Mouse (Mus musculus) heart, adult 9 months (tissue): ENCODE data around the gene Cldn14.
A peak's percentile ranks its signal among the peaks of the same experiment; 100 is the strongest.

Experiments used
- DNase-seq, 2 experiments: peaks; one replicate each; pipeline ENCODE4 v3.0.0; 2022; ENCODE audit warnings: low spot score in 2 of 2

The Cldn14 gene

DNA sequence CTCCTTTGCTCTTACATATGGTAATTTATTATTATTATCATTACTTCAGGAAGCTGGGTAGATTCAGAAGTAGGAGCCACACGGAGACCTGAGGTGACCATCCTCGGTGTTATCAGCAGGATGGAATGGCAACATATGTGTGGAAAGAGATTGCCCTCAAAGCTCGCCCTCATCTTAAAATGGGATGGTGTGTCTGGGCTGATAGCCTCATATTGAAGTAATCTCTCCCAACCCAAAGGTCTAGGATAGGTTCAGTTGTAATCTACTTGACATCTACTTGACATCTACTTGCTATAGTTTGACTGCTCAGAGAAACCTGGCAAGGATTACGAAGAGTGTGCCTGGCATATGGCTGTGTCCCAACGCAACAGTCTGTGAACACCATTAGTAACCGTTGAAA lies 64.3 kb downstream of the Cldn14 start:
- DNase-seq: no peak

DNA sequence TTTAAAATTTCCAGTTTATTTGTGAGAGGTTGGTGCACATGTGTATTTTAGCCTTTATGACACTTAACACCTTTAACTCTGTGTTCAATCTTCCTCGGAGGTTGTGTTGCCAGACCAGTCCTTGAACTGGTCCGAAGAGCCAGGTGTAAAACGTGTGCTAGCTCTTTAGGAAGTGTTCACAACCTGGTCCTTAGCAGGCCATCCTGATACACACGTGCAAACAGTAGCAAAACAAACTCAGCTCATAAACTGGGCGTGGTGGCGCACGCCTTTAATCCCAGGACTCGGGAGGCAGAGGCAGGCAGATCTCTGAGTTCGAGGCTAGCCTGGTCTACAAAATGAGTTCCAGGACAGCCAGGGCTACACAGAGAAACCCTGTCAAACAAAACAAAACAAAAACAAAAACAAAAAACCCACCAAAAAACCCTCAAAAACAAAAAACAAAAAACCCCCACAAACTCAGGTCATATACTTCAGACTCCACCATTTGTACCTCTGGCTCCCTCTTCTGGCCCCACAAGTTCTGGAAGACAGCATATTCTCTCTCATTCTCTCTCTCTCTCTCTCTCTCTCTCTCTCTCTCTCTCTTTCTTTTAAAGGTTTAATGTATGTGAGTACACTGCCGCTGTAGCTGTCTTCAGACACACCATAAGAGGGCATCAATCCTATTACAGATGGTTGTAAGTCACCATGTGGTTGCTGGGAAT lies 65.7 kb downstream of the Cldn14 start:
- no peak for DNase-seq

DNA sequence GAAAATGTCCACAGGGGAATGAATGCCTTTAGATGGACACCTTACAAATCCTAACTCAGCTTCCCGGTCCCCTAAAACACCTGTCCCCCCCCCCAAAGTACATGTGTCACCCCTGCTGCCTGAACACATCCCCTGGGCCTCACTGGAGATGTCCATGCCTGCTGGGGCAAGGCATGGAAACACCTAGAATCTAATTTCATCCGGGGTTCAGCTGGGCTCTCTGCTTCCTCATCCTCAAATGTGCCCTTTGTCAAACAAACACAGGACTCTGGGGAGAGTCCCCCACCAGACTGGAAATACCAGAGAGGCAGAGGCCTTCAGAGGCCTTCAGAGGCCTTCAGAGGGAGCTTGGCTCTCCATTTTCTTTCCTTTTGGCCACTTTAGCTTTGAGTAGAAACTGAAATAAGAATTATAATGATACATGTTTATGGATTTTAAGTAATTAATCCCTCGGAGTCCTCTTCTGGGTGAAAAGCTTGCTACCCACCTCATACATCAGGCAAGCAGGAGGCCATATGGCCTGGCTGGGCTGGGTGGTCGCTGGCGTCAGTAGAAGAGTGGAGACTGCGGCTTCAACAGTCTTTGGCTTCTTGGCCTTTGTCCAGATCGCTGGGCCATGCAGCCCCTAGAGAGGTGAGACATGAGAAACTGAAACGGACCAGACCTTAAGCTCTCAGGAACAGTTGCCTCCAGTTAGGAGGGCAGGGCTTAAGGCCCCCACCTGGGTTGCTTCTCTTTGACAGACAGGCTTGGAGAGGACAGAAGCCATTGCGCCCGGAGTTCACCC lies 66.7 kb downstream of the Cldn14 start:
- no peak for DNase-seq

DNA sequence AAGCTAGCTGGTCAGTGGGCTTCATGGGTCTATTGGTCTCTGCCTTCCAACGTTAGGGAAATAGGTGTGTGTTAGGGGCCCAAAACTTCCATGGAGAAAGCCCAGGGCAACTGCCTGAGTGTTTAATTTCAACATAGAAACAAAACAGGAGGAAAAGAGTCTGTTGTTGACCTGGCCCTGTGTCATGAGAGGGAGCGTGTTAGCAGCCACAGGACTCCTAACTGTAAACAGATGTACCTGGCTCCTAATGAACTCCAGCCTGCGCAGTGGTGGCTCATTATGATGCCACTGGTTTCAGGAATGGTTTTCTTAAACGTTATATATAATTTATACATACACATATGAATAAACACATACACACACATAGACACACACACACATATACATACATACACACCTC lies 68.7 kb downstream of the Cldn14 start:
- DNase-seq: no peak

DNA sequence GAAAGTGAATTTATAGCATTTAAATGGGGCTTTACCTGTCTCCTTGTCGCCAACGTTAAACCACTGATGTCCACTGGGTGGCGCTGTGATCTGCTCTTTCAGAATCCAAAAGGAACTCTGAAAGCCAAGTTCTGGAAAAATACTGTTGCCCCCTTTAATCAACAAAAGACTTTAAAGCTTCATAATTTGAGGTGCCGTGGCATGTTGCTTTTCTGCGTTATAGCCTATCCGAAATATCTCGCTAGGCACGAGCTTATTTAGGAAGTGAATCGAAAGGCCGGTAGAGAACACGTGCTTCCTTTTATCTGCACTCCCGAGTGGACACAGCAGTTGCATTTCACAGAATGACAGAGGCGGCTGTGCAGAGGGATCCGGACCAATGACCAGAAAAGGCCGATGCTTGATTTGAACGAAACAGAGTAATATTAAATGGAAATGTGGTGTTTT lies 70.2 kb downstream of the Cldn14 start:
- peak in 1 of 2 experiments; percentile 26 for DNase-seq

DNA sequence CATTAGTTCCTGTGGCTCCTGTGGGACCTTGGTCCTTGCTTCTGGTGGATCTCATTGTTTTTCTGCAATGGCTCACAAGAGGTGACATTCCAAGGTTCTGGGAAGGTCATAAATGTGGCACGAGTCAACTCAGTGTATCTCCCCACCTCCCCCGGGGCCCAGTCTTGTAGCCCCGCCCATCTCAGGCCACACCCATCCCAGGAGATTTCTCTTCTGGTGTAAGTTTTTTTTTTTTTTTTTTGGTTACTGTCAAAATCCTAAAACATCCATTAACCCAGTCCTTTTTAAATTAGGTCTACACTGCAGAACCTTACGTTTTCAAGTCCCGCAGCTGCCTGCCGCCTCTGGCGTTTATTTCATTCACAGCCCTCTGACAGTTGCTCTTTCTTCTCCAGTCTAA lies 73.6 kb downstream of the Cldn14 start:
- DNase-seq: no peak

DNA sequence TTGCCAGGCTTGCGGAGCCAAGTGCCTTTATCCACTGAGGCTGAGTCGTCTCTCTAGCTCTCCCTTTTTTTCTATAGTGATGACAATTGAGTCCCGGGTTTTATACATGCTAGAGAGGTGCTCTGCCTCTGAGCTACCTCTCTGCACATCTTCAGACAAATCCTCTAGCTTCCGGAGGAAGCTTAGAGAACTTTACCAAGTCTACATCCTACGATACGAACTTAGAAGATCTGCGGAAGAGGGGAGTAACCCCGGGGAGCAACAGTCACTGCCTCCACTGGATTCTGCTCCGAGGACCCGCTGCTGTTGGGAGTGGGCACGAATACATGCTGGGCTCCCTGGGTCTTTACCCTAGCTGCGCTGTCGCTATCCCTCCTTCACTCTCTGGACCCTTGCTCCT lies 74.0 kb downstream of the Cldn14 start:
- DNase-seq: no peak

DNA sequence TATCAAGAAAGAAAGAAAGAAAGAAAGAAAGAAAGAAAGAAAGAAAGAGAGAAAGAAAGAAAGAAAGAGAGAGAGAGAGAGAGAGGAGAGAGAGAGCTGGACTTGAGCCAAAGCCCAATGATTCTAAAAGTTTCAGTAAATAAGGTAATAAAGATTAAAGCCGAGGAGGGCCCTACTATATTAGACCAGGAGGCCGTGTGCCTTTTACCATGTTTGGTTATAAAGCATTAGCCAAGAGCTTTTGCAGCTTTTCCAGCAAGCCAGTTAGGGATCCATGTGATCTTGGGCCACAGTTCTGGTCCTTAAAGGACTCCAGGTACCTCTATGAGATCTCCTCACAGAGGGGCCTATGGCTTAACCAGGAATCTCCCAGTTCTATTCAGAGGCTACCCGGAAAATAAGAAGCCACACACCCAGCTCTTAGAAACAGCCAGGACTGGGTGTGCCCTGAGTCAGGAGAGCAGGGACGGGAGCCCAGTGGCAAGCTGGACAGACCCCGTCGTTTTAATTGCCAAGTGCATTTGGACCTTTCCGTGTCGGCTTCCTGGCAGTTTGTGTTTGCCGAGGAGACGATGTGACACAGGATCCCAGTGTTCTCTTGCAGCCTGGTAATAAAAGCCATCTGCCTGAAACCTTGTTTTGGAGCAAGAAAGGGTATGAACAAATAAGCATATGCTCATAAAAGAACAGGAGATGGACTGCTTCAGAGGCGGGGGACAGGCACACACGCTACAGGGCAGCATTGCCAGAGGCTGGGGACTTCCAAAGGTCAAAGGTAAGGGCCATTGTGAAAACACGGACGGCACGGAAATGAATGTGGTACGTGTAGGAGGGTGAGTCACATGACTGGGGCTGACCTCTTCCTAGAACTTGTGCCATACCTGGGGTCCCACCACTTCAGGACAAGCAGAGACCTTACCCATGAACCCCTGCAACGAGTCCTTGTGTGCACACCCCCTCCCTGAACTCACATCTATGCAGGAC lies 76.2 kb downstream of the Cldn14 start:
- peak in 1 of 2 experiments; percentile 21 for DNase-seq

DNA sequence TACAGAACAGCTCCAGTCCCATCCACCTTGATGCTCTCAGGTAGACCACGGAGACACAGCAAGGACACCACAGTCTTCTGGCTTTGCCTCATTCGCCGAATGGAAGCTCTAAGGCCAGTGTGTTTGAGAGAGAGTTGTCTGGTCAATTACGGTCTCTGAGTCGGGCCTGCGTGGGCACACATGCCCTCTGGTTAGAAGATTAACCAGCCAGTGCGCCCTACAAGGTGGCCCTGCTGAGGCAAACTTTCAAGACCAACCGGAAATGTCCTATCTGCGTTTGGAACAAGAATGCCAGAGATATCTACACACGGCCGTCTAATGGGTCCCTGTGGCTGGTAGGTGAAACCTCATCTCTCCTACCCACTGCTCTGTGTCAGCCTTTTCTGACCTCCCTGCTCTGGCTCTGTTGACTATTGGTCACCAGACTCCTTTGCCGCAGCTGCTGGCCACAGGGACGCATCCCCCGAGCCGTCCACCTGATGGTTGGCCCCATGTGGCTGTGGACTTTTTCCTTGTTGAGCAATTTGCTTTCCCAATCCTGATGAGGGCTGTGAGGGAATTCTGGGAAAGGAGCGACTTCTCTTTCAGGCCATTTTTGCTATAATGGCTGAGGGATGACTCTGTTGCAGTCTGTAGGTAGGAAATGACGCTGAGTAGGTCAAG lies 79.1 kb downstream of the Cldn14 start:
- no peak for DNase-seq

DNA sequence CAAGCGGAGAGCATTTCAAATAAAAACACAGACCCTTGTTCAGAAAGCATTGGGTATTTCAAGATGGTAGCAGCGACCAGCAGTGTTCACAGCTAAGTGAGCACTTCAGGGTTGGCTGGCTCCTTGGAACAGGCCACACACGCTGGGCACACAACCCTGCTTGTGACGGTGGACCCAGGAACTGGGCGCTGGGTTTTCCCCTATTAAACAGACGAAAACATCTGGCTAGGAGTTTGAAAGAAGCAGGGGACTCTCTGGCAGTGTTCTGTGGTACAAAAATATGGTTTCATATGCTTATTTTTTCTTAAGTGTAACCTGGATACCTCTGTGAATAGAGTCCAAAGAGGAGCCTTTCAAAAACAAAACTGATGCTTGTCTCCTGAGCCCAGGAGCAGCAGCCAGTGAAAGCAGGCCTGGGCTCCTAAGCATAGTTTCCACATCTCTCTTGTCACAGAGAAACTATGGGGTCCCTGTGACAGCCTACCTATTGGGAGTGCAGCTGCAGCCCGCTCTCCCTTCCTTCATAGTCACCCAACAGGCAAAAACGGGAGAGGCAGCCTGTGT lies 82.9 kb downstream of the Cldn14 start:
- DNase-seq: no peak

DNA sequence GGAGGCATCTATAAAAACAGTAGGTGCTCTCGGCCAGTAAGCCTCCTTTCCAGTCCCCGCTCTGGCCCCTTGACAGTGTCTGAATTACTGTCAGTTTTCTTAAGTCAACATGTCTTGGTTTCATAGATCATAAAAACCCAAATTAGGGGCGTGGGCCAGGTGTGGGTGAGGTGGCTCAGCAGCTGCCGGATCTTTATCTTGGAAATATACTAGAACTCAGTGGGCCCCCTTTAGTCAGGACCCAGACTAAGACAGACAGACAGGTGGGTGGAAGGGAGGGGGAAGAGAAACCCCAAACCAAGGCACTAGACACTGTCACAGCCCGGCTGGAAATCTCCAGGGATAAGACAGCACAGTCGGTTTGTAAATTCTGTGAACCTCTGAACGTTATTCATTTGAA lies 84.8 kb downstream of the Cldn14 start:
- no peak for DNase-seq

DNA sequence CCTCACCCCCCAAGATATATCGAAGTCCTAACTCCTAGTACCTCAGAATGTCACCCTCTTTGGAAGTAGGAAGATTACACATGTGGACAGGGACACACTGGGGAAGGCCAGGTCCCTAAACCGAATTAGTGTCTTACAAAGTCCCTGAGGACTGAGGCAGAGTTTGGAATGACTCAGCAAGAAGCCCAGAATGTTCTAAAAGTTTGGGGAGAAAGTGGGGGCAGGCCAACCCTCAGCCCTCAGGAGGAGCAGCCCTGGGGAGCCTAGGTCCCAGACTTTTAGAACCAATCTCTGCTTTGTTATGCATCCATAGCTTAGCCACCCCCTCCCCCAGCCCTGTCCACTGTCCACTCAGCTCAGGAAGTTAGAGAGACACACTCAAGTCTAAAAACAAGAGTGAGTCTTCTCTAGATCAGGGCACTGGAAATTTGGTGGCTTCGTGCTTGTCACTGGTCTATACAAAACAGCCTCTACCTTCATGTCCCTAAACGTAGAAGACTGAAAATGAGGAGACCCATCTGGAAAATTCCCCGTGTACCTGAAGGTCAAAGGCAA lies 85.7 kb downstream of the Cldn14 start:
- DNase-seq: no peak

DNA sequence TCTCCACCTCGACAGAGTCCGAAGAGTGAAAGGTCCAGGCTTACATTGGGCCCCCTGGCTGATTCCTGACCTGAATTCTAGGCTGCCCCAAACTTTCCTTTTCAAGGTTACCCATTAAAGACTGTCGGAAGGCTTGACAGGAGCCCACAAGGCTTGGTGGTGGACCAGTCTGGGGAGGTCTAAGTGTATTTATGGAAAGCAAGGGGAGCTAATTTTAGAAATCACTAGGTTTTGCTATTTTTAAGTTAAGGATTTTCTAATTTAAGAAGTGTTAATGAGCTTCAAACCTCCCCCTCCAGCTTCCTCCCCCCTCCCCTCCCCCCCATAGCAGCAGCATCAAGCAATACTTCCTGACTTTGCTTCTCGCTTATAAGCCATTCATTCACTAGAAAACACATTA lies 88.0 kb downstream of the Cldn14 start:
- DNase-seq: no peak

DNA sequence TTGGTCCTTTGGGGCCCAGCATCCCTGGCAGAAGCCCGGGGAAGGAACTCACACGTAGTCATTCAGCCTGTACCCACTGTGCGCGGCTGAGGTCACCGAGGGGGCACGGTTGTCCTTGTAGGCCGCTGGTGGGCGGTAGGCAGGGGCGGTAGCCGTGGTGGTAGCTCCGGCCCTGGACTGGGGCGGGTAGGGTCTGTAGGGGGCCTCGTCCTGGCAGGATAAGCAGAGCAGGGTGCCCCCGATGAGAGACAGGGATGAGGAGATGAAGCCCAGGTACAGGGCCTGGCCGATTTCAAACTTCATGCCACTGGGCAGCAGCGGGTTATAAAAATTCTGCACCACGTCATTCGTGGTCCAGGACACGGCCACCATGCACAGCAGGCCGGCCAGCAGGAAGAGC lies 89.4 kb downstream of the Cldn14 start:
- no peak for DNase-seq

DNA sequence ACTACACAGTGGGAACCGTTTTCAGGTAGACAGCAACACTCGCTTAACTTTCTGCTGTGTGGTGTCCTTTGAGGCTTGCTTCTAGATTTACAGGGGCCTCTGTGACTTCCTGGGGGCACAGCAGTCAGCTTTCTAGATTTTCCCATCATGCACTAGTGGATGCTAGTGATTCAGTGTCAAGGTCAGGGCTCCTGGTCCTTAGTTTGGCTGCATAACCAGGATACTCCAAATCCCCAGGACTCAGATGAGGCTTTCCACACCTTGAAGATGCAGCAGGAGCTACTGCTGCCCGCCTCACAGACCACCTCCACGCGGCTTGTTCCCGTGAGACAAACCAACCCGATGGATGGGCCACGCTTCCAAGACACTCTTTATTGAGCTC lies 90.0 kb downstream of the Cldn14 start:
- DNase-seq: no peak

DNA sequence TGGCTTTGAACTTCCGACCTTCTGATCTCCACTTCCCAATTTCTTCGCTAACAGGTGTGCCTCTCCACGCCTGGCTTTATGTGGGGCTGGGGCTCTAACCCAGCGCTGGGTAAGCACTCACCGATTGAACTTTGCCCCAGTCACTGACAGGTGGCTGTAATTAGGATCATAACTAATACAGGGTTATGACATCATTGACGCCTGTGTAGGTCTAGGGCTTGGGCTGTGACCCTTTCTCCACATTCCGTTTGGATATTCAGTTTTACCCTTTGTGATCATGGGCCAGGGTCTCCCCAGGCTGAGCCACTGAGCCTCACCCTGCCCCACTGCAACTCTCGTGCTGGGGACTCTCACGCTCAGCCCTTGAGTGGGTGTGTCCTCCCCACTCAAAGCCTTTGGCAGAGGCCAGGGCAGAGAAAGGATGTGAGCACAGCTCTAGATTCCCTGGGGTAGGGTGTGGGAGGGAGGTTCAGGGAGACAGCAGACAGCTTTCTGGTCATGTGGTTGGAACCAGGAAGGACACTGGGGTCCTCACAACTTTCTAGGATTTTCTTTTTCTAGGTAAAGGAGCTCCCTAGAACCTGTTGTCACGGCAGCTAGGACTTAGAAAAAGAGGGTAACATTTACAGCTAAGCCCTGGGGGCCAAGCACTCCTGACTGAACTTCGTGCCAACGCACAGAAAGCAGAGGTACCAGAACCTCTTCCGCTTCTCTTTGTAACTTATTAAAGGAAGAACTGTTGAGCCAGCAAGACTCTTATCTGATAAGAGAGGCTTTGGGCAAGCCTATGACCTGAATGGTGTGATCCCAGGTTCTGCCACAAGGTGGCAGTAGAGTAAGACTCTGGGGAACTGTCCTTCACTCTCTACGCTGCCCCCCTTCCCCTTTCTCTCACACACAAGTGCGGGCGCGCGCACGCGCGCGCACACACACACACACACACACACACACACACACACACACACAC lies 90.6 kb downstream of the Cldn14 start:
- peak; percentile 27 to 55 for DNase-seq

DNA sequence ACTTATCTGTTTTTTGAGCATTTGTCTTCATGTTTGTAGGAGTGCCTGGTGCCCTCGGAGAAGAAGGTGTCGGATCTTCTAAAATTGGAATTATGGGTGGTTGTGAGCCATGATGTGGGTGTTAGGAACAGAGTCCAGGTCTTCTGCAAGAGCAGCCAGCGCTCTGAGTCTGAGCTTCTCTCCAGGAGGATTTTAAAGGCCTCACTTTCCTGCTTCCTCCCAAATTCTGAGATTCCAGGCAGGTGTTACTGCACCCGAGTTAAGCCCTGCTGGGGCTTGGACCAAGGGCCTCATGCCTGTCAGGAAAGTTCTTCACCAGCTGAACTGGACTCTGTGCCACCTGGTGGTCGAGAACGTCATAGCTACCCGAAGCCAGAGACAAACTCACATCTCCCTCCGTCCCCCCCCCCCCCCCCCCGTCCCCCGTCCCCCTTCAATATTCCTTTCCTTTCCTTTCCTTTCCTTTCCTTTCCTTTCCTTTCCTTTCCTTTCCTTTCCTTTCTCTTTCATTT lies 93.2 kb downstream of the Cldn14 start:
- DNase-seq: no peak

DNA sequence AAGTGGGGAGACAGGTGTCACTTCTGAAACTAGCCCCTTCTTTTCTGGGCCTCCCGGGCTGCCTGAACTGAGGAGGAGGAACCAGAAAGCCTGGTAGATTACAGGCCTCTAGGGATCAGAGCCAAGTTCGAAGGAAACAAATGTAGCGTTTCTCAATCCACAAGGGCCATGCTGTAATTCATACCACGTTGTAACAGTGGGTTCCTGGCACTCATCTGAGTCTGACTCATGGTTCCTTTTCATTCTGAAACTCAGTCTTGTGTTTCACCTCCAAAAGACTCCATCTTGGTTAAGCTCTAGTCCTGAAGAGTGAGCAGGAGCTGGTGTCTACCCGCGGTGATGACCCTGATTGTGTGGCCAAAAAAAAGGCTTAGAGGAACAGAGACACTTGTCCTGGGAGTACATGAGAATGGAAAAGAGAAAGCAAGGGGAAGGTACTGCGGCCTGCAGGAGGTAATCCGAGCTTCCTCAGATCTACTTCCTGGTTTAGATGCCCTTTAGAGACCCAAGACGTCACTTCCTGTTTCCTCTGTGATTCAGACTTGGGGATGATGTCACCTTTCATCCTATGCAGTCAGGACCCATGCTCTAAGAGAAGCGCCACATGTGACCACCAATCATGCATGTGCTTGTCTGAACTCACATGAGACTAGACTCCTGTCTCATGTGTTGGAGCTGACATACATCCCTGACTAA lies 94.6 kb downstream of the Cldn14 start:
- DNase-seq: peak in 1 of 2 experiments; percentile 23

DNA sequence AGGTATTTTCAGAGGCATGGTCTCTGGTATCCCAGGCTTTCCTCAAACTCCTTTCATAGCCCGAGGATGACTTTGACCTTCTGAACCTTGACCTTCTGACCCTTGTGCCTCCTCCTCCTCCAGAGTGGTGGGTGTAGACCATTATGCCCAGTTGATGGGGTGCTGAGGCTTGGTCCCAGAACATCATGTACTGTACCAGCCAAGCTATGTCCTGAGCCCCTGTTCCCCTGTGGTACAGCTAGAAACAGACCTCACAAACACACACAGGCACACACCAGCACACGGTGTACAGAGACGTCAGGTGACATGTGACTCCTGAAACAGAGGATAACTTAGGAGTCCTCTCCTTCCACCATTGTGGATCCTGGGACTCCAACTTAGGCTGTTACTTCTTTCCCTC lies 95.8 kb downstream of the Cldn14 start:
- no peak for DNase-seq
